Mouse (Mus musculus) spleen, postnatal 10 days (tissue): ENCODE results near the gene Podn.

ENCODE experiments used
- DNase-seq, 2 experiments: peaks; one replicate each; pipeline ENCODE4 v3.0.0; 2021 to 2022; ENCODE audit warnings: low spot score in 2 of 2

Gene Podn

GRCm38 (mm10) chr4:108005328-108005727 lies 90.9 kb downstream of the Podn start:
- no peak for DNase-seq

GRCm38 (mm10) chr4:107999380-107999779 lies 96.9 kb downstream of the Podn start:
- no peak for DNase-seq

GRCm38 (mm10) chr4:107998641-107999332 lies 97.5 kb downstream of the Podn start:
- no peak for DNase-seq

- no peak for DNase-seq
These were observed 99.7 kb downstream of the Podn start for GRCm38 (mm10) chr4:107996418-107996986.

- DNase-seq, result no peak
These were observed 100.5 kb downstream of the Podn start for GRCm38 (mm10) chr4:107995727-107996126.

GRCm38 (mm10) chr4:107995011-107995410 lies 101.2 kb downstream of the Podn start:
- no peak for DNase-seq

- no peak for DNase-seq
These were observed 104.4 kb downstream of the Podn start for GRCm38 (mm10) chr4:107991879-107992278.

- DNase-seq, result no peak
These were observed 105.4 kb downstream of the Podn start for GRCm38 (mm10) chr4:107990818-107991217.

- peak in 1 of 2 experiments; percentile 62 for DNase-seq
These were observed 107.3 kb downstream of the Podn start for GRCm38 (mm10) chr4:107988931-107989330.

- DNase-seq, result no peak
These were observed 109.7 kb downstream of the Podn start for GRCm38 (mm10) chr4:107986386-107987168.

- DNase-seq, result no peak
These were observed 110.4 kb downstream of the Podn start for GRCm38 (mm10) chr4:107985812-107986211.

GRCm38 (mm10) chr4:107984282-107984981 lies 111.8 kb downstream of the Podn start:
- no peak for DNase-seq

- no peak for DNase-seq
These were observed 112.5 kb downstream of the Podn start for GRCm38 (mm10) chr4:107983717-107984116.

- no peak for DNase-seq
These were observed 116.1 kb downstream of the Podn start for GRCm38 (mm10) chr4:107980002-107980600.

GRCm38 (mm10) chr4:107979530-107979929 lies 116.7 kb downstream of the Podn start:
- DNase-seq, result no peak

GRCm38 (mm10) chr4:107977593-107977992 lies 118.7 kb downstream of the Podn start:
- DNase-seq, result no peak

GRCm38 (mm10) chr4:107975004-107975403 lies 121.2 kb downstream of the Podn start:
- no peak for DNase-seq

- DNase-seq, result no peak
These were observed 121.7 kb downstream of the Podn start for GRCm38 (mm10) chr4:107974527-107974926.

GRCm38 (mm10) chr4:107971162-107971561 lies 125.1 kb downstream of the Podn start:
- no peak for DNase-seq

GRCm38 (mm10) chr4:107969781-107970180 lies 126.5 kb downstream of the Podn start:
- DNase-seq, result no peak

- DNase-seq, result no peak
These were observed 128.1 kb downstream of the Podn start, which contains the start of gene Slc1a7 for GRCm38 (mm10) chr4:107967966-107968682. TSS of gene Slc1a7 (plus strand) at chr4:107968332.
